Mouse (Mus musculus) embryonic stem cell, embryonic (primary cell): Measurements from ENCODE around the gene Osbpl2.

Source experiments
- CTCF ChIA-PET, 4 experiments: fragments of 300-600 bp in 2 of 4; fragments of 350-600 bp in 2 of 4; sonication (Branson Sonifier 250); formaldehyde crosslinking; loops; one replicate each; lab custom pipeline; 2022; ENCODE audit warnings: inconsistent platforms in 2 of 4; lab: Charles Lee
- POLR2A ChIA-PET, 4 experiments: fragments of 300-600 bp in 2 of 4; fragments of 350-600 bp in 2 of 4; sonication (Branson Sonifier 250); formaldehyde crosslinking; loops; one replicate each; lab custom pipeline; 2022; ENCODE audit warnings: antibody characterized with exemption in 4 of 4, inconsistent platforms in 1 of 4; lab: Charles Lee

Osbpl2 gene

GRCm38 (mm10) chr2:180118661-180119438, at the start of gene Osbpl2:
Osbpl2 (plus strand) TSS chr2:180119306.
- ChIA-PET POLR2A (interaction anchor here (0.5 to 8.9 kb wide), 61 partner anchors 9 to 1068 kb away, joined by 3 to 102 read pairs (median 4); partner anchors contain the start of genes Mtg2 (in 3 of the 4), Psma7 (in 3 of the 4), Rps21 (in 3 of the 4) and Ss18l1 (in 3 of the 4)), CTCF (interaction anchor here in 2 of 4 experiments (0.6 to 1.6 kb wide), 10 partner anchors 13 to 375 kb away, joined by 3 to 5 read pairs (median 4); partner anchors contain the start of genes Adrm1 (in 1 of the 2) and Hrh3 (in 1 of the 2))

DNA sequence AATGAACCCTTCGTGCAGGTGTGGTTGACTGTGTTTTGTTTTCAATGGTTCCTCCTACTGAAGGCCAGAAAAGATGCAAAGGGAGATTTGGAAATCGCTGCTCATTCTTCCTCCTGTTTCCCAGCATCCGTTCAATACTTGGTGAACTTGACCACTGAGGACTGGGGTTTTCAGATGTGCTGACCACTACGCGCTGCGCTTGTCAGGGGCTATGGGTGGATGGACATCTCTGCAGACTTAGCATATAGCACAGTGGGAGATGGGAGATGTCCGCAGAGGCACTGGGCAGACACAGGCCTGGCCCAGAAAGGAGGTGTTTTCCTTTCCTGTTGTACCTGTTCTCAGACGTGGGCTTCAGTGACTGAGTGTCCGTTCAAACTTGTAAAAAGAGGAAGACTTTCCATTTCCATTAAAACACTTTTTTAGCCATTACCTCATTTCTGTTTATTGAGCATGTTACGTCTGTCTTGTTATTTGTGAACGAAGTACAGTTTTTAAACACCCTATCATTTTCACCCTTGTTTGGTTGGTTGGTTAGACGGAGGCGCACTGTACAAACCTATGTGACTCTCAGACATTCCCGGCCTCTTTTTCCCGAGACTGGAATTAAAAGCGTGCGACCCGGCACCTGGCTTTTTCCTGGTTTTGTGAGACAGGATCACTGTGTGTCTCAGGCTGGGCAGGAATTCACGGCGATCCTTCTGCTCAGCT, 49.2 kb upstream of the Osbpl2 start:
- ChIA-PET POLR2A (interaction anchor here (0.5 to 5.0 kb wide), 58 partner anchors 9 to 762 kb away, joined by 3 to 62 read pairs (median 4); partner anchors contain the start of genes Psma7 (in 3 of the 4), Ss18l1 (in 3 of the 4), Hrh3 (in 2 of the 4) and Lsm14b (in 2 of the 4)), CTCF (interaction anchor here (0.6 to 2.2 kb wide), 14 partner anchors 10 to 219 kb away, joined by 3 to 14 read pairs (median 4); partner anchors contain the start of genes Hrh3 (in 1 of the 4), Psma7 (in 1 of the 4), Rbbp8nl (in 1 of the 4) and Ss18l1 (in 1 of the 4))

- ChIA-PET CTCF (interaction anchor here (0.5 to 2.2 kb wide), 14 partner anchors 10 to 218 kb away, joined by 3 to 14 read pairs (median 4); partner anchors contain the start of genes Hrh3 (in 1 of the 4), Psma7 (in 1 of the 4), Rbbp8nl (in 1 of the 4) and Ss18l1 (in 1 of the 4)), POLR2A (interaction anchor here (0.5 to 5.0 kb wide), 59 partner anchors 8 to 762 kb away, joined by 3 to 62 read pairs (median 4); partner anchors contain the start of genes Lsm14b (in 3 of the 4), Psma7 (in 3 of the 4), Ss18l1 (in 3 of the 4) and Hrh3 (in 2 of the 4))
Measured at GRCm38 (mm10) chr2:180070481-180071453, 48.3 kb upstream of the Osbpl2 start, which contains the start of gene Mtg2. Mtg2 (plus strand) TSS chr2:180070588.

GRCm38 (mm10) chr2:180071671-180072070, 47.4 kb upstream of the Osbpl2 start:
- ChIA-PET POLR2A (interaction anchor here (0.5 to 5.0 kb wide), 15 partner anchors 10 to 186 kb away, joined by 3 to 62 read pairs (median 7); partner anchors contain the start of genes Lsm14b (in 1 of the 4), Psma7 (in 1 of the 4) and Ss18l1 (in 1 of the 4)), CTCF (interaction anchor here in 2 of 4 experiments (1.5 to 2.2 kb wide), 4 partner anchors 9 to 33 kb away, joined by 5 to 12 read pairs (median 6); partner anchors contain the start of gene Hrh3 (in 1 of the 2))

DNA sequence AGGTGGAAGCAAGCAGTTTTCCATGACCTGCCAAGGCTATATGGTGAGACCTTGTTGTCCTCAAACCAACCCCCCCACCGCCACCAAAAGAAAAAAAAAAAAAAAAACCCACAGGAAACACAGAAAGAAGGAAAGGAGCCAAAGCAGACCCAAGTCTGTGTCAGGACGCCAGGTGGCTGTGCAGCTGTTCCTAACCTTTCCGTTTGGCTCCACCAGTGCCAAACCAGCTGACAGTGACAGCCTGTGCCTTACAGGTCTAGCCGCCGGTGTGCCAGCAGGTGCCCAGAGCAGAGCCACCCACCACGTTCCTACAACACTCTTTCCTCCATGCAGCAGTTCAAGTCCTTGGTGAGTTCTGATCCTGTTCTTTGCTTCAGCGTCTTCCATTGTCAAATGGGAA, 46.2 kb upstream of the Osbpl2 start:
- CTCF ChIA-PET: interaction anchor here in 1 of 4 experiments (0.6 kb wide), 1 partner anchor 1223 kb away, joined by 3 read pairs; no protein-coding TSS in a partner anchor
- POLR2A ChIA-PET: interaction anchor here in 1 of 4 experiments (0.7 kb wide), 1 partner anchor 185 kb away, joined by 4 read pairs; no protein-coding TSS in a partner anchor

DNA sequence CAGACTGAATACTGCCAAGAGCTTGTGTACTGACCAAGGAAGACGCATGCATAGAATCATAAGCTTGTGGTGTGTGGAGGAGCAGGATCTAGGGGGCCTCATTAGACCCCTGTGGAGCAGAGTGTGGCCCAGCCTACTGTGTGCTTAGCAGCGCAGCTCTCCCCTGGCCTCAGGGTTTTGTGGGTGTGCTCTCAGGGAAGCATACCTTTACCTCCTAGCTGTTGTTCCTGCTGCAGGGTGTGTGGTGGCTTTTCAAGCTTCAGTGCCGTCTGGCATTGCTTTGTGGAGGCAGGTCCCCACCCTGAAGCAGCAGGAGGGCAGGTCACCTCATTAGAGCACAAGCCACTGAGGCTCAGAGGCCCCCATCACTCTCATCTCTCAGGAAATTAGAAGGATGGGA, 41.5 kb upstream of the Osbpl2 start:
- CTCF ChIA-PET: interaction anchor here in 3 of 4 experiments (0.6 to 4.4 kb wide), 7 partner anchors 8 to 797 kb away, joined by 3 to 21 read pairs (median 5); no protein-coding TSS in a partner anchor
- POLR2A ChIA-PET: interaction anchor here (0.5 to 3.3 kb wide), 32 partner anchors 9 to 198 kb away, joined by 3 to 22 read pairs (median 4); partner anchors contain the start of genes Rps21 (in 2 of the 4), Hrh3 (in 1 of the 4), Lsm14b (in 1 of the 4) and Osbpl2 (in 1 of the 4)

GRCm38 (mm10) chr2:180080680-180081079, 38.4 kb upstream of the Osbpl2 start:
- ChIA-PET CTCF (interaction anchor here in 3 of 4 experiments (0.6 to 2.4 kb wide), 8 partner anchors 10 to 195 kb away, joined by 3 to 12 read pairs (median 6); partner anchors contain the start of genes Mtg2 (in 2 of the 3), Psma7 (in 1 of the 3) and Ss18l1 (in 1 of the 3)), POLR2A (interaction anchor here (0.5 to 9.3 kb wide), 20 partner anchors 10 to 195 kb away, joined by 3 to 62 read pairs (median 3); partner anchors contain the start of genes Mtg2 (in 4 of the 4), Osbpl2 (in 2 of the 4), Hrh3 (in 1 of the 4) and Lsm14b (in 1 of the 4))

GRCm38 (mm10) chr2:180083063-180083462, 36.0 kb upstream of the Osbpl2 start:
- ChIA-PET CTCF (interaction anchor here in 2 of 4 experiments (0.8 to 2.5 kb wide), 3 partner anchors 18 to 32 kb away, joined by 4 to 5 read pairs (median 4); no protein-coding TSS in a partner anchor), POLR2A (interaction anchor here in 2 of 4 experiments (0.5 to 9.3 kb wide), 8 partner anchors 12 to 95 kb away, joined by 3 to 62 read pairs (median 4); partner anchors contain the start of genes Mtg2 (in 2 of the 2) and Osbpl2 (in 2 of the 2))

GRCm38 (mm10) chr2:180084565-180084964, 34.5 kb upstream of the Osbpl2 start:
- CTCF ChIA-PET: interaction anchor here in 2 of 4 experiments (1.1 to 4.8 kb wide), 3 partner anchors 17 to 33 kb away, joined by 3 to 22 read pairs (median 5); no protein-coding TSS in a partner anchor
- POLR2A ChIA-PET: interaction anchor here in 2 of 4 experiments (1.1 to 9.3 kb wide), 11 partner anchors 7 to 151 kb away, joined by 3 to 62 read pairs (median 3); partner anchors contain the start of genes Mtg2 (in 2 of the 2), Osbpl2 (in 2 of the 2) and Hrh3 (in 1 of the 2)

- ChIA-PET CTCF (interaction anchor here in 2 of 4 experiments (1.8 to 4.8 kb wide), 4 partner anchors 9 to 44 kb away, joined by 5 to 22 read pairs (median 6); partner anchors contain the start of genes Psma7 (in 1 of the 2) and Ss18l1 (in 1 of the 2)), POLR2A (interaction anchor here in 2 of 4 experiments (0.6 to 9.3 kb wide), 14 partner anchors 8 to 102 kb away, joined by 3 to 62 read pairs (median 4); partner anchors contain the start of genes Hrh3 (in 1 of the 2), Lsm14b (in 1 of the 2), Mtg2 (in 1 of the 2) and Osbpl2 (in 1 of the 2))
Measured at GRCm38 (mm10) chr2:180085926-180086636, 33.0 kb upstream of the Osbpl2 start.

GRCm38 (mm10) chr2:180086637-180087027, 32.5 kb upstream of the Osbpl2 start:
- CTCF ChIA-PET: interaction anchor here in 2 of 4 experiments (1.8 to 4.8 kb wide), 4 partner anchors 9 to 44 kb away, joined by 5 to 22 read pairs (median 6); partner anchors contain the start of genes Psma7 (in 1 of the 2) and Ss18l1 (in 1 of the 2)
- POLR2A ChIA-PET: interaction anchor here in 2 of 4 experiments (1.0 to 9.3 kb wide), 11 partner anchors 9 to 125 kb away, joined by 3 to 62 read pairs (median 6); partner anchors contain the start of genes Hrh3 (in 1 of the 2), Lsm14b (in 1 of the 2), Mtg2 (in 1 of the 2) and Osbpl2 (in 1 of the 2)

DNA sequence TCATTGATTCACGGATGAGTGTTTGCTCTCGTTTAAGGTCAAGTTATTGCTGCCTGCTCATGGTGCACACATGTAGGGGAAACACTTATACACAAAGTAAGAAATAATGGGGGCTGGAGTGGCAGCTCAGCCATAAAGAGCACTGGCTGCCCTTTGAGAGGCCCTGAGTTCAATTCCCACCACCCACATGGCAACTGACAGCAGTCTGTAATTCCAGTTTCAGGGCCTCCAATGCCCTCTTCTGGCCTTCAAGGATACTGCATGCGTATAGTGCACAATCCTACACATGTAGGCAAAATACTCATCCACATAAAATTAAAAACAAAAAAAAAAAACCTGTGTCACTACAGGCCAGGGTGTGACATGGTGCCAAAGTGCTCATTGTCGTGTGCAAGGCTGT, 31.6 kb upstream of the Osbpl2 start:
- ChIA-PET CTCF (interaction anchor here in 2 of 4 experiments (0.7 to 4.8 kb wide), 2 partner anchors 9 to 36 kb away, joined by 5 to 22 read pairs; no protein-coding TSS in a partner anchor), POLR2A (interaction anchor here in 2 of 4 experiments (1.0 to 9.3 kb wide), 7 partner anchors 10 to 147 kb away, joined by 3 to 62 read pairs (median 6); partner anchors contain the start of genes Hrh3 (in 1 of the 2) and Mtg2 (in 1 of the 2))

GRCm38 (mm10) chr2:180090285-180090684, 28.8 kb upstream of the Osbpl2 start:
- CTCF ChIA-PET: interaction anchor here in 1 of 4 experiments (1.2 kb wide), 1 partner anchor 161 kb away, joined by 3 read pairs; no protein-coding TSS in a partner anchor
- POLR2A ChIA-PET: interaction anchor here in 1 of 4 experiments (0.6 to 2.2 kb wide), 2 partner anchors 12 to 13 kb away, joined by 4 to 6 read pairs; no protein-coding TSS in a partner anchor

GRCm38 (mm10) chr2:180095711-180096110, 23.4 kb upstream of the Osbpl2 start:
- ChIA-PET CTCF (interaction anchor here in 2 of 4 experiments (1.2 kb wide), 2 partner anchors 11 to 75 kb away, joined by 3 to 4 read pairs; no protein-coding TSS in a partner anchor), POLR2A (interaction anchor here in 3 of 4 experiments (0.6 to 3.4 kb wide), 7 partner anchors 10 to 162 kb away, joined by 3 to 10 read pairs (median 3); no protein-coding TSS in a partner anchor)
